Mouse (Mus musculus) left cerebral cortex, postnatal 14 days (tissue): ENCODE data around the gene Ms4a7. TPM values are rescaled to one million over a fixed set of nuclear protein-coding genes. Genes with fewer than 3 reads are reported as not detected.
"Not testable (repeated sequence)": the region's sequence is repeated elsewhere in the genome, so short reads cannot be mapped to it uniquely, and the experiment has no call there.

Experiments
- DNase-seq, 2 experiments: peaks; one replicate each; pipeline ENCODE4 v3.0.0; 2021 to 2022; ENCODE audit warnings: low spot score in 2 of 2, mixed read lengths in 1 of 2
- intact Hi-C: fragments of 180-260 bp; cut with DNase I; formaldehyde crosslinking; loops from one replicate; pipeline ENCODE4 v1.15.1; 2025
- long read RNA-seq, 2 experiments: library from polyadenylated mRNA; stranded (forward); transcript quantifications; one replicate each; pipeline ENCODE4 v2.0.0; 2021
- total RNA-seq, 2 experiments: library from RNA; stranded (reverse); gene quantifications; 2 replicates each; pipeline ENCODE4 v1.2.3; 2021

Ms4a7 gene
- total RNA-seq: under 1 TPM; 0.20 to 0.59 TPM
- long read RNA-seq, experiment 1, partial matches to known transcripts: 0 of 1 reads
- long read RNA-seq, experiment 1, other reads (novel, unspliced or antisense): 0 of 1 reads
- long read RNA-seq, experiment 2: 0 reads

GRCm38 (mm10) chr19:11335932-11336331 lies at the start of gene Ms4a7:
Gene Ms4a7, minus strand, starts transcription at chr19:11336146.
- intact Hi-C loops: no loop called here
- DNase-seq: no peak

GRCm38 (mm10) chr19:11376399-11376798 lies 40.5 kb upstream of the Ms4a7 start:
- no peak for DNase-seq
- intact Hi-C loops: no loop called here

- intact Hi-C loops: no loop called here
- DNase-seq: no peak
Observed at GRCm38 (mm10) chr19:11375273-11375672, 39.3 kb upstream of the Ms4a7 start, which contains the start of gene Ms4a4a. Gene Ms4a4a, plus strand, starts transcription at chr19:11375523.

- DNase-seq: no peak
- intact Hi-C loops: no loop called here
Observed at GRCm38 (mm10) chr19:11371181-11371580, 35.2 kb upstream of the Ms4a7 start.

- no peak for DNase-seq
- intact Hi-C loops: no loop called here
Observed at GRCm38 (mm10) chr19:11368310-11368709, 32.4 kb upstream of the Ms4a7 start.

- DNase-seq: no peak
- intact Hi-C loops: no loop called here
Observed at GRCm38 (mm10) chr19:11362002-11362401, 26.1 kb upstream of the Ms4a7 start.

- intact Hi-C loops: no loop called here
- DNase-seq: peak; percentile 29 to 43
Observed at GRCm38 (mm10) chr19:11360106-11360505, 24.2 kb upstream of the Ms4a7 start.

- no peak for DNase-seq
- intact Hi-C loops: no loop called here
Observed at GRCm38 (mm10) chr19:11355730-11356129, 19.8 kb upstream of the Ms4a7 start.

- DNase-seq: peak; percentile 13 to 15
- intact Hi-C loops: loop anchor here (5.0 kb wide), 1 partner anchor 250 kb away; the partner anchor contains the start of gene Ms4a6d
Observed at GRCm38 (mm10) chr19:11351878-11352277, 15.9 kb upstream of the Ms4a7 start.

- DNase-seq: peak; percentile 16 to 17
- intact Hi-C loops: loop anchor here (1.0 to 5.0 kb wide), 2 partner anchors 252 to 418 kb away; partner anchors contain the start of gene Ms4a6d
Observed at GRCm38 (mm10) chr19:11349698-11350481, 13.9 kb upstream of the Ms4a7 start.

GRCm38 (mm10) chr19:11343992-11344391 lies 8.0 kb upstream of the Ms4a7 start:
- intact Hi-C loops: no loop called here
- DNase-seq: no peak

GRCm38 (mm10) chr19:11343147-11343546 lies 7.2 kb upstream of the Ms4a7 start:
- no peak for DNase-seq
- intact Hi-C loops: no loop called here

GRCm38 (mm10) chr19:11321123-11321522 lies 14.8 kb downstream of the Ms4a7 start:
- intact Hi-C loops: no loop called here
- DNase-seq: no peak

GRCm38 (mm10) chr19:11316786-11317185 lies 19.2 kb downstream of the Ms4a7 start:
- intact Hi-C loops: no loop called here
- DNase-seq: no peak

- no peak for DNase-seq
- intact Hi-C loops: no loop called here
Observed at GRCm38 (mm10) chr19:11314354-11314753, 21.6 kb downstream of the Ms4a7 start, which contains the start of gene Ms4a14. Gene Ms4a14, minus strand, starts transcription at chr19:11314454.

- intact Hi-C loops: no loop called here
- no peak for DNase-seq
Observed at GRCm38 (mm10) chr19:11308888-11309287, 27.1 kb downstream of the Ms4a7 start.

GRCm38 (mm10) chr19:11299529-11299928 lies 36.4 kb downstream of the Ms4a7 start:
- intact Hi-C loops, DNase-seq: not testable (repeated sequence)

- no peak for DNase-seq
- intact Hi-C loops: no loop called here
Observed at GRCm38 (mm10) chr19:11298939-11299338, 37.0 kb downstream of the Ms4a7 start.

GRCm38 (mm10) chr19:11293616-11294015 lies 42.3 kb downstream of the Ms4a7 start:
- DNase-seq, intact Hi-C loops: not testable (repeated sequence)

- no peak for DNase-seq
- intact Hi-C loops: no loop called here
Observed at GRCm38 (mm10) chr19:11292990-11293389, 43.0 kb downstream of the Ms4a7 start.

- DNase-seq: no peak
Observed at GRCm38 (mm10) chr19:11283773-11284172, 52.2 kb downstream of the Ms4a7 start, which contains the start of gene Ms4a5. Gene Ms4a5, minus strand, starts transcription at chr19:11283873.

More at GRCm38 (mm10) chr19:11283773-11284172, 52.2 kb downstream of the Ms4a7 start, which contains the start of gene Ms4a5:
- intact Hi-C loops: no loop called here
